Mouse (Mus musculus) layer of hippocampus, adult 9-10 months (tissue): ENCODE data around the gene Sp1.

Source experiments
- DNase-seq: peaks from one replicate; pipeline ENCODE4 v3.0.0; 2022; ENCODE audit warnings: low spot score

The Sp1 gene

DNA sequence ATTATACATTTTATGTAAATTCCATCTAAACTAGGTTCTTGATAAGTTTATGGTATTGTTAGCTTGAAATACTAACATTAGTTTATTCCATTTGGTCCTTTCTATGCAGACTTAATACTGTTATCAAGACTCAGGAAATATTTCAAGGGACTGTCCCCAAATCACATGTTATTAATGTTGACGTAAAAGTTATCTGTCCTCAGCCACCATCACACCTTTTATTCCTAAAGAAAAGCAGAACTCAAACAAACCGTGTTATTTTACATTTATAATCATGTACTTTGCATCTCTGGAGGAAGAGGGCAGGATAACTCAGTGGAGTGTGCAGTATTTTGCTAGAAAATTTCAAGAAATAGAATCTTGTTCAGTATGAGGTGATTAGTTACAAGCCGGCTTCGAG is 27.2 kb downstream of the Sp1 start:
- no peak for DNase-seq

GRCm38 (mm10) chr15:102442490-102442889 is 36.5 kb downstream of the Sp1 start:
- DNase-seq, result peak; percentile 90

- DNase-seq, result no peak
Observed at GRCm38 (mm10) chr15:102445146-102445545, 39.2 kb downstream of the Sp1 start, which contains the start of gene Amhr2. TSS of gene Amhr2 (plus strand) at chr15:102445367.

- DNase-seq, result no peak
Observed at GRCm38 (mm10) chr15:102446448-102446847, 40.5 kb downstream of the Sp1 start.

GRCm38 (mm10) chr15:102449366-102449765 is 43.4 kb downstream of the Sp1 start:
- DNase-seq, result no peak

DNA sequence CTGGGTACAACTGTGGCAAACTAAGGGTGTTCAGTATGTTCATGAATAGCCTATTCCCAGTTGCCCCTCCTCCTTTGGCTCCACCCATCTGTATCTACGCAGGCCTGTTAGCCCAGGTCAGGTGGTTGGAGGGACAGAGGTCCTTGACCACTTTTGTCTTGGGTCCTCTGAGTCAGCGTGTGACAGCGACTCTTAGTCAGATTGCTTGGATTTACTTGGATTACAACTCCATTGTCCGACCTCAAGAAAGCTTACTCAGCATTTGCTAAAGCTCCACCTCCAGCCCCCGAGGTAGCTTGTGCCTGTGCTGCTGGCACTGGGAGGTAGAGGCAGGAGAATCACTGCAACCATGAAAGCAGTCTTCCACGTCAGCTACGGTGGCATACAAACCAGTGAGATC is 45.0 kb downstream of the Sp1 start:
- no peak for DNase-seq

DNA sequence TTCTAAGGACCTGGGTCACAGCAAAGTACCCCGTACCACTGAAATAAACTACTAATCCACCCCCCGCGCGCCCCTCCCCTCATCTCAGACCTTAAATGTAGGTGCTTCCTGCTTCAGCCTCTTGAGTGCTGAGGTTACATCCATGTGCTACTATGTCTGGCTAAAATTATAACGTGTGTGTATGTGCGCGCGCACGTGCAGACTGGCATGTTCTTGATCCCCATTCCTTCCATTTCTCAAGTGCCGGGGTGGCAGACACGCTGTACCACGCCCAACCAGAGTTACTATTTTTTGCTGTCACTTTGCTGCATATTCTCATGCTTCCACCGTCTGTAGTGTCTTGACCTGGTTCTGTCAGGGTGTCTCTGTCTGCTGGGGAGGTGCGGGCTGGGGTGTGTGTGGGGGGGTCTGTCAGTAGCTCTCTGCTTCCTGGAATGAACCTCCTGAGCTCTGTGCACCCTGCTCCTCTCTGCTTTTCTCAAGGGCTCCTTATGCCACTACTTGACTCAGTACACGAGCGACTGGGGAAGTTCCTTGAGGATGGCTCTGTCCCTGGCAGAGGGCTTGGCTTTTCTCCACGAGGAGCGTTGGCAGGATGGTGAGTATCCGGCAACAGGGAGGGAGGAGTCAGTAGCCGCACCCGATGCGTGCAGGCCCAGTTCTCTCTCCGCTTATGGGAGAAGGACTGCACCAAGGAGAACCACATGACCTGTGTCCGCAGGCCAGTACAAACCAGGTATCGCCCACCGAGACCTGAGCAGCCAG is 45.9 kb downstream of the Sp1 start:
- no peak for DNase-seq

- no peak for DNase-seq
Observed at GRCm38 (mm10) chr15:102455993-102456392, 50.0 kb downstream of the Sp1 start.

DNA sequence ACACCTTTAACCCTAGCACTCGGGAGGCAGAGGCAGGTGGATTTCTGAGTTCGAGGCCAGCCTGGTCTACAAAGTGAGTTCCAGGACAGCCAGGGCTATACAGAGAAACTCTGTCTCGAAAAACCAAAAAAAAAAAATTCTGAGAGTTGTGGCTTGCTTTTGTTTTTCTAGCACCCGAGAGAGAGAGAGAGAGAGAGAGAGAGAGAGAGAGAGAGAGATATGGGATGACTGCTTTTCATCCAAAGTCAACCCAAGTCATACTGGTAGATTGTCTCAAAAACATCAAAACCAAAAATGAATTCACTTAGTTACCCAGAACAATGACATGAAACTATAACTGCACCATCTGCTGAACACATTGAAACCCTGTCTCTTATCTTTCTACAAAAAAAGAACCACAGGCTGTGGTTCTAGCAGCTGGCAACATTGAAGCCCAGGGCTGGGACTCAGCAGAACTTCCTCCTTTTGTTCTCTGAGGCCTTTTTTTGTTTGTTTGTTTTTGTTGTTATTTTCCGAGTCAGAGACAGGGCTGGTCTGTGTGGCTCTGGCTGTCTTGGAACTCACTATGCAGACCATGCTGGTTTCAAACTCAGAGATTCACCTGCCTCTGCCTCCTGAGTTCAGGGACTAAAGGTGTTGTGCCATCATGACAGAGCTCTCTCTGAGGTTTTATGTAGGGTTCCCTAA is 52.2 kb downstream of the Sp1 start:
- no peak for DNase-seq

GRCm38 (mm10) chr15:102458904-102459317 is 53.0 kb downstream of the Sp1 start, which contains the start of gene Prr13:
TSS of gene Prr13 (plus strand) at chr15:102459028.
- DNase-seq, result peak; percentile 97

- DNase-seq, result no peak
Observed at GRCm38 (mm10) chr15:102459381-102459780, 53.4 kb downstream of the Sp1 start.

DNA sequence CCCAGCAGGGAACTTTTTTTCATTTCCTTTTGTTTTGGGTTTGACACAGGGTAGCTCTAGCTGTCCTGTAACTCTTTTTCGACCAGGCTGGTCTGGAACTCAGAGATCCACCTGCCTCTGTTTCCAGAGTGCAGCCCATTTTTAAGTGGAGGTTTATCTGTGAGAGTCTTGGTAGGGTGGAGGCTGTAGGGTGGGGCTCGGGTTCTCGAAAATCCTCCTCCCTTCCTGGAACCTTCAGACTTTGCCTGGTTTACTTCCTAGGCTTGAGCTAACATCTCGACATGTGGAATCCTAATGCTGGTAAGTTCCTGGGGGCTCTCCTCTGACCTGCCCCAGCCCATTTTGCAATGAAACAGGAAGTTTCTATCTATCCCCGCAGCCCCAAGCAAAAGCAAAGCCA is 53.9 kb downstream of the Sp1 start:
- DNase-seq, result no peak

DNA sequence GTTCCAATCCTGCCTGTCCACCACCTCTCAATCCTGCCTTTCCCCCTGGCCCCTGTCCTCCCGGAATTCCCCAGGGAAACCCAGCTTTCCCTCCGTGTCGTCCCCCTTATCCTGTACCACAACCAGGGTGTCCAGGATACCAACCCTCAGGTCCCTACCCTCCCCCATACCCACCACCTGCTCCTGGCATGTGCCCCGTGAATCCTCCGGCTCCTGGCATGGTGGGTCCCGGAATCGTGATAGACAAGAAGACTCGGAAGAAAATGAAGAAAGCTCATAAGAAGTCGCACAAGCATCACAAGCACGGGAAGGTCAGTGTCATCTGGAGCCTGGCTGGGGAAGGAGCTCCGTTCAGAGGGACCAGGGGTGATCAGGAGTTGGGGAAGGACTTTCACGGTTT is 54.5 kb downstream of the Sp1 start:
- DNase-seq, result no peak

DNA sequence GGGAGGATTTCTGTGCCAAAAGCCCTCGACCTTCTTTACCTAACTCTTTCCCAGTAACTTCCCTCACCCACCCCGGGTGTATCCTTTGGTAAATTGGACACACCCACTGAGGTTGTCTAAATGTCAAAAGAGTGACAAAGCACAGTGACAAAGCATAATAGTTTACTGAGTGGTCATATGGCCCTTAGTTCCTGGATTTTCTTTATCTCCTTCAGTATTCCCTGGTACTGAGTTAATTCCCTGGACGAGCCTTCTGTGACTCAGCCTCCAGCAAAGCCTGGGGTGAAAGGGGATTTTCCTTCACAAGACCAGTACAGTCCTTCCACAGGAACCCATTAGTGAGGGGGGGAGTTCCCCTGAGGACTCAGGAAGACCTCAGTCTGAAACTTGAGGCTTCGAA is 55.0 kb downstream of the Sp1 start:
- DNase-seq, result no peak

DNA sequence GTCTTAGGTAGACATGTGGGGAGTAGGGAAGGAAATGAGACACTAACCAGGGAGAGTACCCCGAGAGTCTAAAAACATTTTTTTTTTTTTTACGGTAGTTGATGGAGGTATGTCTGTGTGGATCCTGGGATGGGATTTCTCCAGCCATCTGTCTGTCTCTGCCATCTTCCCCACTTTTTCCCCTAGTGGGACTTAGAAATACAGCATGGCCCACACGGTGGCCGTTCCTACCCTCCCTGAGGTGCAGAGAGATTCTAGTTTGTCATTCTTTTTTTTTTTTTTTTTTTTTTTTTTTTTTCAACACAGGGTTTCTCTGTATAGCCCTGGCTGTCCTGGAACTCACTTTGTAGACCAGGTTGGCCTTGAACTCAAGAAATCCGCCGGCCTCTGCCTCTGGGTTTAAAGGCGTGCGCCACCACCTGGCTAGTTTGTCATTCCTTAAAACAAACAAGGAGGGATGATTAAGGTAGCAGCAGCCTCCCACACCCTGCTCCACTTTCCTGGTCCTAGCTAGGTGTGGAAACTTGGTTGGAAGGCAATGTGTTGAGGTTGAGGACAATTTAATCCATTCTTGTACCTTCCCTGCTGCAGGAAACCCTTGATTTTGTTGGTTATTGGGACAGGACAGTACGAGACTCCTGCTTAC is 55.6 kb downstream of the Sp1 start:
- DNase-seq, result no peak

DNA sequence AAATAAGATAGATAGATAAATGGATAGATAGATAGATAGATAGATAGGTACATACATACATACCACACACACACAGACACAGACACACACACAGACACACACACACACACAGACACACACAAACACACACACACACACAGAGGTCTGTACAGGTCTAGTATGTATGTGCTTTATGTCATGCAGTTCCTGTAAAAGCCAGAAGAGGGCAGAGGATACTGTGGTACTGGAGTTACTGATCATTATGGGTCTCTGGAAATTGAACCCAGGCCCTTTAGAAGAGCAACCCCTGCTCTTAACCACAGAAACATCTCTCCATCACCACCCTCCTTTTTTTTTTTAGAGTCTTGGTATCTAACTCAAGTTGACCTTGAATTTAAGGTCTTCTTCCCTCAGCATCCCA is 57.7 kb downstream of the Sp1 start:
- DNase-seq, result no peak

GRCm38 (mm10) chr15:102468675-102469370 is 62.9 kb downstream of the Sp1 start:
- DNase-seq, result no peak

GRCm38 (mm10) chr15:102470183-102470604 is 64.3 kb downstream of the Sp1 start, which contains the start of gene Pcbp2:
TSS of gene Pcbp2 (plus strand) at chr15:102470539.
- peak; percentile 84 for DNase-seq

GRCm38 (mm10) chr15:102470605-102471294 is 64.8 kb downstream of the Sp1 start:
- DNase-seq, result peak; percentile 44

- no peak for DNase-seq
Observed at GRCm38 (mm10) chr15:102471295-102471645, 65.3 kb downstream of the Sp1 start.

GRCm38 (mm10) chr15:102471727-102472126 is 65.8 kb downstream of the Sp1 start:
- no peak for DNase-seq

GRCm38 (mm10) chr15:102473246-102473645 is 67.3 kb downstream of the Sp1 start:
- DNase-seq, result no peak
